Mouse (Mus musculus) layer of hippocampus, postnatal 10 days (tissue): ENCODE data around the gene Srrd. TPM values are rescaled to one million over a fixed set of nuclear protein-coding genes. Genes with fewer than 3 reads are reported as not detected.

Experiments
- DNase-seq, 2 experiments: peaks; one replicate each; pipeline ENCODE4 v3.0.0; 2021; ENCODE audit warnings: low spot score in 2 of 2
- total RNA-seq, 2 experiments: library from RNA; stranded (reverse); gene quantifications; 2 replicates each; pipeline ENCODE4 v1.2.3; 2021

The Srrd gene
- total RNA-seq, 2 experiments from 2014 or later = 26.8 to 27.4 TPM

DNA sequence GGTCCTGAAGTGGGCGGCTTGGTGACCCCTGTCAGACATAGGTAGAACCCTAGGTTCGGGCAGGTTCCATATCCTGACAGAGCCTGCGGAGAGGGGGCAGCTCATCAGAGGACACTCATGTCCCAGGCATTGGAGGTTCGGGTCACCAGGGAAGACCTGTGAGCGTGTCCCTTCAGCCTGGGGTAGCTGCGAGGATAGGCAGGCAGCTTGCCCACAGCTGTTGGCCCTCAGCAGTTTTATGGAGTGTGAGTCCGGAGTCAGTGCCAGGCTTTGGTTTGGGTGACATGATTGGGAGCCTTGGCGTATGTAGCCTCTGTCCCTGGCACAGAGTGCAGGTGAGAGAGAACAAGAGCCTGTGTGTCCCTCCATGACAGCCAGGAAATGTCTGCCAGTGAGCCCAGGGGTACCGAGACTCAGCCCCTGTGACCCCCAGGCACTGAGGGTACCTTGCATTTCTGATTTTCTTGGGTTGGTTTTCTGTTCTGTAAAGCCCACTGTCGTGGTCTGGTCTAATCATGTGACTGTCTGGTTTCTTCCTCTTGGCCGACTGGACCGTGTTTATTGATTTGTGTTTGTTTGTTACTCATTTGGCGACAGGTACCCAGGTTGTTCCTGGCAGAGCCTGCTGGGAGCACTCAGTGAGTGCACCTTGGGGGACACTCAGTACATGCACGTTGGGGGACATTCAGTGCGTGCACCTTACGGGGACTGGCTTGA is 52.9 kb downstream of the Srrd start:
- DNase-seq = no peak

GRCm38 (mm10) chr5:112289236-112289635 is 53.6 kb downstream of the Srrd start:
- no peak for DNase-seq

DNA sequence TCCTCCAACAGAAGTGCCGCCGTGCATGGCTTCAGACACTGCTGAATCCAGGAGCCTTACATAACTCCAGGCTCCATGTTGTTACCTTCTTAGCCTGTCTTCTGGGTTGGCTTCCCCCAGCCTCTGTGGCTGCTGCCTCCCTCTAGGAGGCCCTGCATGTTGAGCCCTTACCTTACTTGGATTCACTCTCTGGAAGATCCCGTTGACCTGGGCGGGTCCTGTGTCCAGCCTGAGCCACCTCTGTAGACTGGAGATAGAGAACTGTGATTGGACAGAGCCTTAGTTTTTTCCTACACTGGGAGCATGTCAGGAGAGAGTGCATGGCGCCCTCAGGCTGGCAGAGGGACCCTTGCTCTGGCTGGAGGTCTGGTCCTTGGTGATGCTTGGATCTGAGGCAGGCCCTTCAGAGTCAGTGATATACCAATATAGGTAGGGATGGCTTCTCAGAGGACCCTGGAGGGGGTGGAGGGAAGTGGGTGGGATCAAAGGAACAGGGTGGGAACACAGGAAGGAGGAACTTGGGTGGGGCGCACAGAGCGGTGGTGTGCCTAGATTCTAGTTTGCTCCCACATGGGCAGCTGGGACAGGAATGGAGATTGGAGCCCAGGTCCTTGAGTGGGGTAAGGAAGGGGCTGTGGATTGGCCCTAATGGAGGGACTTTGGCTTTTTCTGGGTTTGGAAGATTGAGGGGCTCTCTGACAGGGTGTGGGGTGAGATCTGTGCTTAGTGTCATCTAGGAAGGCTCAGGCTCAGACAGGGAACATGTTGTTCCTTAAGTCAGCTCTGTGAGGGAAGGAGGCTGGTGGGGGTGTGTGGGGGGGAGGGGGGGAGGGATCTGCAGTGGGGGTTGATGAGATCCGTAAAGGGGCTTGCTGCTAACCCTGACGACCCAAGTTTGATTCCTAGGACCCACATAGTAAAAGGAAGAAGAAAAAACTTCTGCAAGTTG is 54.4 kb downstream of the Srrd start:
- no peak for DNase-seq

GRCm38 (mm10) chr5:112287652-112288051 is 55.2 kb downstream of the Srrd start:
- no peak for DNase-seq

Other genes starting within 250 kb of the Srrd start
- 1 to 10 TPM in 1 of 2 experiments, under 1 TPM in 1; 0.94 to 2.4 TPM for gene Cryba4, start 90.5 kb downstream of the Srrd start, total RNA-seq
- 10 to 100 TPM; 11.3 to 12.4 TPM for gene Crybb1, start 87.2 kb downstream of the Srrd start, total RNA-seq
- gene Tpst2, start 66.3 kb downstream of the Srrd start, total RNA-seq = 10 to 100 TPM; 34.0 to 38.9 TPM
- gene Tfip11, start 16.7 kb downstream of the Srrd start, total RNA-seq = 10 to 100 TPM; 30.9 to 33.4 TPM
- 10 to 100 TPM; 25.2 to 30.6 TPM for gene Hps4, start within 50 bp of the Srrd start, total RNA-seq
- not detected for gene Gm6583, start 13.0 kb upstream of the Srrd start, total RNA-seq
- gene Asphd2, start 51.8 kb upstream of the Srrd start, total RNA-seq = 100 to 1,000 TPM; 150 to 151 TPM
- gene Gm6588, start 106.4 kb upstream of the Srrd start, total RNA-seq = not detected
- 100 to 1,000 TPM; 192 TPM for gene Sez6l, start 234.1 kb upstream of the Srrd start, total RNA-seq